Mouse (Mus musculus): ENCODE results near the gene Rhag.

DNA sequence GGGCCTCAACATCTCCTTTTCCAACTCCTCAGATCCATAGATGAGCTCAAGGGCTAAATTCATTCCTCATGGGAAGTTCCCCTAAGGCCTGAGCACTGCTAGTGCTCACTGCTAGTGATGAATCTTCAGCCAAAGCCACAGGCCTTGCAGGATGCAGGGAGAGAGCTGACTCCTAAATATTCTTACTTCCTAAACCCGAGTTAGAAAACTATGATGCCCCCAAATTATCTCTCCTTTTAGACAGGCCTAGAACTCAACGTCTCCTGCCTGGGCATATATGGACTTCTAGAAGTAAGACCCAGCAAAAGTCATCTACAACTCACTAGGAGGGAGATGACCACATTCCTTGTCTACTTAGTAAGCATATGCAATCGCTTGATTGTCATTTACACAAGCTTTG is 66.8 kb downstream of the Rhag start:
- TF ChIP-seq GATA1 (IDR thresholded peaks at IDR 0.05; ENCODE audit: borderline replicate concordance, low read length) (no peak), FLI1 (IDR thresholded peaks at IDR 0.05; ENCODE audit: low read length) (no peak)

Data from megakaryocyte, embryonic 14.5 days (primary cell).